Mouse (Mus musculus) adrenal gland, postnatal 4 days (tissue): ENCODE results near the gene Etaa1. TPM values are rescaled to one million over a fixed set of nuclear protein-coding genes. Genes with fewer than 3 reads are reported as not detected.
"Not testable (repeated sequence)": the region's sequence is repeated elsewhere in the genome, so short reads cannot be mapped to it uniquely, and the experiment has no call there.

ENCODE experiments used
- DNase-seq, 2 experiments: peaks; one replicate each; pipeline ENCODE4 v3.0.0; 2021 to 2022; ENCODE audit warnings: low spot score in 2 of 2, mixed read lengths in 2 of 2
- long read RNA-seq, 2 experiments: library from polyadenylated mRNA; stranded (forward); transcript quantifications; one replicate each; pipeline ENCODE4 v2.0.0; 2021
- total RNA-seq, 2 experiments: library from RNA; stranded (reverse); gene quantifications; 2 replicates each; pipeline ENCODE4 v1.2.3; 2021

Gene Etaa1
- total RNA-seq, result 10 to 100 TPM; 12.9 to 13.5 TPM
- long read RNA-seq, experiment 1, full-length matches to known transcripts, result 5 of 6 reads
- long read RNA-seq, experiment 1, partial matches to known transcripts, result 1 of 6 reads
- long read RNA-seq, experiment 1, other reads (novel, unspliced or antisense), result 0 of 6 reads
- long read RNA-seq, experiment 2, full-length matches to known transcripts, result 29 of 35 reads
- long read RNA-seq, experiment 2, partial matches to known transcripts, result 4 of 35 reads
- long read RNA-seq, experiment 2, other reads (novel, unspliced or antisense), result 2 of 35 reads

- DNase-seq, result peak; percentile 78 to 85
Observed at GRCm38 (mm10) chr11:17953231-17954134, at the start of gene Etaa1. Etaa1 (minus strand) TSS chr11:17953875.

DNA sequence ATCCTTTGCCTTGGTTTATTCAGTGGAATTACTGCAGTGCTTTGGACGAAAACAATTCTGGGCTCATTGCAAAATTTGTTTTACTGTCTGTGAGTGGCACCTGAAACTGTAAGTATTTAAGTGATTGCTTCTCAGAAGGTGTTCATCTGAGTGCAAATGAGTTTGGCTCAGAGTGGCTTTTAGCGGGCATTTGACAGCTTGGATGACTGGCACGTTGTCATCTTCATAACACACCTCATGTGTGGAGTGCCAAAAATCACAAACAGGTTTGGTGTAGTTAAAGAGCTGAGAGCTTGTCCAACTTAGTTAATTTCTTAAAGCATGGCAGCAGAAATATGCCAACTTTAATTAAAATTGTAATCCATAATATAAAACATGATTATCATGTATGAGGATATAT is 40.5 kb upstream of the Etaa1 start:
- DNase-seq, result no peak

DNA sequence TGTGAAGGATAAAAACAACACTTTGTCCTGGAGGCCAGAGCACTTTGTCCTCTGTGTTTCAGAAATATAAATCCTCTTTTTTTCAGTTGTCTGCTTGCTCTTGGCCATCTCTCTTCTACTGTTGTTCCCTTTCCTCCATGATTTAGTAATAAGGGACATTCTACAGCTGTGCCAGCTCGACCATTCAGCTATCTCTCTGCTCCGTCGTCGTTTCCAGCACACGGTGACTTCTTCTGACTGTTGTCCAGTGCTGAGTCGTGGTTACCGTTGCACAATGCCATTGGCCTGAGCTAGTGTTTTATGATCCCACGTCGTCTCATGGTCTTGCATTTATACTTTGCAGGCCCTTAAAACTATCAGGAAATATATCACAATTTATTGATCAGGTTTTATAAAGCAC is 38.6 kb upstream of the Etaa1 start:
- DNase-seq, result no peak

- DNase-seq, result no peak
Observed at GRCm38 (mm10) chr11:17983331-17983730, 29.7 kb upstream of the Etaa1 start.

DNA sequence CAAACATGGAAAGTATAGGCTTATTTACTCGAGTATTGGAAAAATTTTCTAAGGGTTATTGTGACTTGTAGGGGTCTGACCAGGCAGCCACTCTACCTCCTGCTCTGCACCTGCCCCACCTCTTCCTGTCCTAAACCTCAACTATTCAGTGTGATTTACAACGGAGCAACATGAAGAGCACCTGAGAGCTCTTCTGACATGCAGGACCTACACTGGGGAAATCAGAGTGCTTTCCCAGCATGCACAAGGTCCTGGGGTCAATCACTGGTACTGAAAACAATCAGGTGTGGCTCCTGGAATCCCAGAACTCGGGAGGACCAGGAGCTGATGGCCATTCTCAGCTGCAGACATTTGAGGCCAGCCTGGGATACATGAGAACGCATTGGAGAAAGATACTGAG is 27.6 kb upstream of the Etaa1 start:
- no peak for DNase-seq

- no peak for DNase-seq
Observed at GRCm38 (mm10) chr11:17975581-17975980, 21.9 kb upstream of the Etaa1 start.

DNA sequence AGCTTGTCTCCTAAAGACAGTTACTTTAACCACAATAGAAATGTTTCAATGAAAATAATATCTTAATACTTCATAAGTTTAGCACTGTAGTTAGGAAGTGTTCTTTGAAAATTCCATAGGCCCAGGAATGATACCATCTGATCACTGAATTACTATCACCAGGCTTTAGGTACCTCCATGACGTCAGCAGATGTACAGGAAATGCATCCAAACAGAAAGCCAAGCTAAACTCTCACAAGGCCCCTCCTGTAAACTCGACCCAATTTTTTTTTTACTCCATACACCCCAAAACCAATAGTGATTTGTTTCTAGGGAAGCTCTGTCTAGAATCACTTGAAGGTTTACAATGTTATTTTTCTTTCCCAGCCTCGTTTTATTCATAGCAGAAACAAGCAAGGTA is 884 bp downstream of the Etaa1 start:
- DNase-seq, result no peak

- no peak for DNase-seq
Observed at GRCm38 (mm10) chr11:17951336-17951735, 2.3 kb downstream of the Etaa1 start.

DNA sequence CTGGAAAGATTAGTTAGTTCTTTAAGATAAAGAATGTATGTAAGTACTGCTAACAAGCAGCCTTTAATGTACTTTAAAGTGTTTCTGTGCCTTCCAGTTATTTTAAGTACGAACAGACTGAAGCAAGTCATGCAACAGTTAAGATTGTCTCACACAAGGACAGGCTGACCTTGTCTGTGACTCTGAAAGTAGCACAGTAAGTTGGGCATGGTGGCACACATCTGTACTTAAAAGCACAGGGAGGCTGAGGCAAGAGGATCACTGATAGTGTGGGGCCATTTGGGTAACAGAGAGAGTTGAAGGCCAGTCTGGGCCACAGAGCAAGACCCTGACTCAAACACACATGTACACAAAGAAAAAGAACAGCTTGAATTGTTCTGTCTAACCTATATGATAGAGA is 14.5 kb downstream of the Etaa1 start:
- no peak for DNase-seq

DNA sequence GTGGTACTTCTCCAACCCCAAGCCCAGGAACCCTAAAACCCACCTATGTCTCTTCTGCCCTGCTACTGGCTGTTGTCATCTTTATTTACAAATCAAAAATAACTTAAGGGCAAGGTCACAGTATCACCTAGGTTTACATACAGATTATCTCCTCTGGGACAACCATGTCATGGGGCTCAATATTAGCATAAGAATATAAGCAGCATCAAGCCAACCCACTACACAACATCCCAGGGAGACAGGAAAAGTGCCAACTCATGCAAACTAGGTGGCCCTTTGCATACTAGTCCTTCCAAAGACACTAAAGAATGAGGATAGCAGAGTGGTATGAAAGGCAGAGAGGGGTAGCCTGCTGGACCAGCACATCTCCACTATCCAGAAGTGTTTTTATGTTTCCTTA is 15.7 kb downstream of the Etaa1 start:
- DNase-seq, result no peak

GRCm38 (mm10) chr11:17917905-17918304 is 35.8 kb downstream of the Etaa1 start:
- DNase-seq, result no peak

DNA sequence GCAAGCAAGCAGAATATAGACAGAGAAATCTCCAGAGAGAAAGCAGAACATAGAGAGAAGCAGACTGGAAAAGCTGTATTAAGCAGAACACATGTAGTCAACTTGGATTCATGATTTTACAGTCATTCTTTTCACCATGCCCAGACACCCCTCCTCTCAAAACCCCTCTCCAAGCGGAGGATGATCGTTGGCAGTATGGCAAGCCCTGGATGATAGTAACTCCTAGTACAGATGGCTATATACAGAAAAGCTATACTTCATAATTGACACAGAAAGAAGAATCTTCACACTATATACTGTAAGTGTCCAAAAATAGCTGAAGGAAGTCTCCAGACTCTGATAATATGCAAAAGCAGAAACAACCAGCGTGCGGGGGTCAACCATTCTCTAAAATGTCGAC is 36.6 kb downstream of the Etaa1 start:
- DNase-seq, result no peak

DNA sequence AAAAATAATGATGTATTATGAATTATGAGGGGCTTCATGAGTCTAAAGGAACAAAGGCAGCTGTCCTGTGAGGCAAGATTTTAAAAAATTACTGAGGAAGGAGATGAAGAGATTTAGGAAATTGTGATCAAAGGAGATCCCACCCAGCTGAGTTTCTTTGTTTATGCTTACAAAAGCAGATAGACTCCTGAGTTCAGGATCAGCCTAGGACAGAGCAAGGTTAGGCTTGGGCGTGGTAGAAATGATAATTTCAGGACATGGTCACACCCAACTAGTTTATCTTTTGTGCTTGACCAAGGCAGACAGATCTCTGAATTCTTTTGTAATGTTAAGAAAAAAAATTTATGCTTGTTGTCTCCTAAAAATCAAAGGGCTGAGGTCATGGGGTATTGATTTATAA is 37.2 kb downstream of the Etaa1 start:
- no peak for DNase-seq

DNA sequence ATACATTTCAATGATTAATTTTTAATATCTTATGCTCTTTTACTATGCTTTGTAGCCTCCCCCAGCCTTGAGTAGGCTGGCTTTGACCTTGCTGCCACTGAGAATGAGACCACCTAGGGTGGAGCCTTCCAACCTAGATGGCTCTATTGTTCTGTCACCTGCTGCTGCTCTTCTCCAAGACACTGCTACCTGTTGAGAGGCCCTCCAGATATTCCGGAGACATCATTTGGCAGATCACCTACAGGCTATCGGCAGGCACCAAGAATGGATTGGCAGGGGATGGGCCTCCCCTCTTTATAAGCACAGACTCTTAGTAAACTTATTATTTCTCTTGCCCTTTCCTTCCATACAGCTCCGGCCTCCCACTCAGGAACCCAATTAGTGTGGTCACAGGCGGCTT is 52.7 kb downstream of the Etaa1 start:
- DNase-seq, result not testable (repeated sequence)
